Mouse (Mus musculus) liver, postnatal 0 days (tissue): ENCODE data around the gene Itgb1bp1. TPM values are rescaled to one million over a fixed set of nuclear protein-coding genes. Genes with fewer than 3 reads are reported as not detected.

ENCODE experiments used
- ATAC-seq: fragments of 200-750 bp; cut with Nextera tagmentation; 2 replicates; pipeline ENCODE4 v1.8.0; 2017; ENCODE audit warnings: mild to moderate bottlenecking, moderate library complexity
- DNase-seq: peaks from one replicate; pipeline ENCODE4 v3.0.0-alpha.2; 2016
- H3K27ac ChIP-seq: fragments of 300-500 bp; sonication (generic); 2 replicates; pipeline ENCODE4 v1.5.1; 2014; ENCODE audit warnings: antibody characterized with exemption, moderate library complexity, mild to moderate bottlenecking, low read depth
- H3K27me3 ChIP-seq: fragments of 300-500 bp; sonication (generic); 2 replicates; pipeline ENCODE4 v1.6.1; 2014; ENCODE audit warnings: low read length, control low read depth, mixed read lengths; ENCODE audit not compliant: insufficient read depth
- H3K36me3 ChIP-seq: fragments of 300-500 bp; sonication (generic); replicated peaks from 2 replicates; pipeline ENCODE4 v1.6.1; 2014; ENCODE audit warnings: mild to moderate bottlenecking, control low read depth, low read length, moderate library complexity, mixed read lengths; ENCODE audit not compliant: insufficient read depth
- H3K4me1 ChIP-seq: fragments of 300-500 bp; sonication (generic); 2 replicates; pipeline ENCODE4 v1.6.1; 2014; ENCODE audit warnings: antibody characterized with exemption, mild to moderate bottlenecking, control low read depth; ENCODE audit not compliant: insufficient read depth
- H3K4me2 ChIP-seq: fragments of 300-500 bp; sonication (generic); 2 replicates; pipeline ENCODE4 v1.6.1; 2014; ENCODE audit warnings: low read depth, mild to moderate bottlenecking, low read length, moderate library complexity, mixed read lengths
- H3K4me3 ChIP-seq: fragments of 300-500 bp; sonication (generic); 2 replicates; pipeline ENCODE4 v1.5.1; 2014; ENCODE audit warnings: low read depth, low read length
- H3K9ac ChIP-seq: fragments of 300-500 bp; sonication (generic); replicated peaks from 2 replicates; pipeline ENCODE4 v1.6.1; 2014; ENCODE audit warnings: mild to moderate bottlenecking, moderate library complexity
- H3K9me3 ChIP-seq: fragments of 300-500 bp; sonication (generic); 2 replicates; pipeline ENCODE4 v1.6.1; 2016; ENCODE audit warnings: mild to moderate bottlenecking, control low read depth, low read length, mixed read lengths
- CTCF ChIP-seq: sonication (generic); IDR thresholded peaks from 2 replicates; pipeline ENCODE4 v1.5.1; 2016; ENCODE audit warnings: antibody characterized with exemption, low read depth
- EP300 ChIP-seq: IDR thresholded peaks from 2 replicates; pipeline ENCODE4 v1.6.1; 2016; ENCODE audit warnings: antibody characterized with exemption, low read depth, mild to moderate bottlenecking
- WGBS: fragments of 180-500 bp; shearing (Covaris S2); extraction: QIAGEN DNeasy Blood & Tissue Kit; methylation state at CpG from one replicate; pipeline ENCODE4 v1.1.7; 2014; ENCODE audit not compliant: insufficient replicate concordance; 5-methylcytosine and 5-hydroxymethylcytosine counted together
- polyA plus RNA-seq: library from polyadenylated mRNA; unstranded; fragments of >200 nt; fragmentation: Nextera tagmentation; extraction: Ambion mirVana; gene quantifications from 2 replicates; pipeline ENCODE4 v1.2.1, GENCODE M21; 2015

Itgb1bp1 gene
- polyA plus RNA-seq, 1 experiment from 2014 or later: 19.5 TPM

DNA sequence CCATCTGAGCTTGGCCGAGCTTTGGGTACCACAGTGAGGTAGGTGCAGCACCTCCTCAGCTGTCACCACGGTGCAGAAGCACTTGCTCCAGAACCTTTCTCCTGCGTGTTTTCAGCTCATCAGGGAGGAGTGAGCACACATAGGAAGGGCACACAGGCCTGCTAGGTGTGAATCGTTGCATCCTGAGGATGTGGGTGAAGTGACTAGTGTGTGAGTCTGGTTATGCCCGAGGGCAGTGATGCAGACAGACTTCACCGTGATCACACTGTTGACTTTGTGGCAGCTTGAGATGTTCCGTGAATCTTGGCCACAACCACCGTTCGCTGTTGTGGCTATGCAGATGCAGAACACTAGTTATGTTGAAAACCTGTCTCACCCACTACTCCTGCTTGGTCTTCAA lies 59.8 kb downstream of the Itgb1bp1 start:
- Histone ChIP-seq H3K4me1 (peaks cover 12% of the 10 kb centered on the region), H3K4me3 (no peak overlapping the region), H3K36me3 (0 out of 2 replicates have a peak, but pooled peaks cover 3% of the 10 kb centered on the region), H3K4me2 (no peak overlapping the region), H3K9ac (no peak overlapping the region), H3K27ac (no peak overlapping the region), H3K9me3 (no peaks in the 10 kb centered on the region), H3K27me3 (no peaks in the 10 kb centered on the region)
- TF ChIP-seq CTCF (no peak), EP300 (no peak)
- 76% methylated on average over 9 of the region's 9 CpGs for WGBS
- no peak for DNase-seq
- no peak for ATAC-seq

DNA sequence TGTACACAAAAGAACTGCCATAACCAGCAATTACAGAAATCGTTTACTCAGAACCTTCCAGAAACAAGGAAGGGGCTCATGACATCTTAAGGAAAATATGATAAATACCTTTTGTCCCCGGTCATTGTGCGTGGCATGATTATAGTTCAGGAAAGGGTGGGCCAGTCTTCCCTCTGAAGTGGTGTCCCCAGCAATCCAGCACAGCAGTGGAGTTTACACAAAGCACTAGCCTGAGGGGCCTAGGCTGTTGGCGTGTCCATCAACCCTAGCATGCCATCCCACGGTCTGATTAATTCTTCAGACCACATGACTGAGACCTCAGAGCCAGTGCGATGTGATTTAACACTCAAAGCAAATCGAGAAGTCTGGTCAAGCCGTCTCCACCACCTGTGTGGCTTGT lies 60.7 kb downstream of the Itgb1bp1 start:
- ATAC-seq (no peak), DNase-seq (no peak)
- H3K4me3 ChIP-seq: no peak overlapping the region
- no peaks in the 10 kb centered on the region for H3K27me3 ChIP-seq
- H3K27ac ChIP-seq: no peak overlapping the region
- peaks cover 12% of the 10 kb centered on the region for H3K4me1 ChIP-seq
- TF ChIP-seq EP300 (no peak), CTCF (no peak)
- no peak overlapping the region for H3K9ac ChIP-seq
- 80% methylated on average over 8 of the region's 8 CpGs for WGBS
- H3K9me3 ChIP-seq: no peaks in the 10 kb centered on the region
- no peak overlapping the region for H3K4me2 ChIP-seq
- no peaks in the 10 kb centered on the region for H3K36me3 ChIP-seq

DNA sequence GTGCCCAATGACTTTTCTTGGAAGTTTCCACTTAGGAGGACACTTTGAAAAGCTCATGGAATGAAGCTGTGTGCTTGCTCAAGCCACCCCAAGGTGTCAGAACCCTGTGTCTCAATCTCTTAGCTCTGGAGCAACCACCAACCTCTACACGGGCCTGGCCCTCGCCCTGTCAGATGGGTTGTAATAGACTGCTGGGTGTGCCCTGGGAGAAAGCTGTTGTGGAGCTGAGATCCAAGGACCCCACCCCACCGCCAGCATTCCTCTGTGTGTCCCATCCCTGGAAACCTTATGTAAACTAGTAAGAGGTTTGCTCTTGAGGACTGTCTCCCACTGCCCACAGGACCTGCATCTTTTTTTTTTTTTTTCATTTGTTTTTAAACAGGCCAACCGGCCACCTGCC lies 62.2 kb downstream of the Itgb1bp1 start:
- no peaks in the 10 kb centered on the region for H3K27me3 ChIP-seq
- no peak overlapping the region for H3K27ac ChIP-seq
- peaks cover 12% of the 10 kb centered on the region for H3K4me1 ChIP-seq
- no peak overlapping the region for H3K4me2 ChIP-seq
- TF ChIP-seq EP300 (no peak), CTCF (no peak)
- no peaks in the 10 kb centered on the region for H3K36me3 ChIP-seq
- H3K9ac ChIP-seq: no peak overlapping the region
- no peaks in the 10 kb centered on the region for H3K9me3 ChIP-seq
- no peak overlapping the region for H3K4me3 ChIP-seq
- DNase-seq (no peak), ATAC-seq (no peak)
- 79% methylated on average over 4 of the region's 4 CpGs for WGBS

DNA sequence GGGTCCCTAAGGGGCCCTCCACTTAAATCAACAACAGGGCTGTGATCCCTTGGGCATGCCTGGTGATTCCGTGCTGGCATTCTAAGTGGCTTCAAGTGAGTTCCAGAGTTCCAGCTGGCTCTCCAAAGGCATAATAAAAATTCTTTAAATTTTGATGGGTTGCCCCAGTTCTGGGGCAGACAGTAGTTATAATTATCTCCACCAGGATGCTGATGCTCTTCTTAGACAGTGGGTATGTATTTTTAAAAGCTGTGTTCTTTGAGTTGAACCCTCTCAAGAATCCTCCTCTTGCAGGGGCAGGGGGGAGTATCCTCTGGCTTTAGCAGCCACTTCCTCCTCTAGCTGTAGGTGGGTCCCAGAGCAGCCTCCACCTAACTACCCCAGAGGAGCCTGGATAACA lies 65.5 kb downstream of the Itgb1bp1 start:
- ATAC-seq: no peak

DNA sequence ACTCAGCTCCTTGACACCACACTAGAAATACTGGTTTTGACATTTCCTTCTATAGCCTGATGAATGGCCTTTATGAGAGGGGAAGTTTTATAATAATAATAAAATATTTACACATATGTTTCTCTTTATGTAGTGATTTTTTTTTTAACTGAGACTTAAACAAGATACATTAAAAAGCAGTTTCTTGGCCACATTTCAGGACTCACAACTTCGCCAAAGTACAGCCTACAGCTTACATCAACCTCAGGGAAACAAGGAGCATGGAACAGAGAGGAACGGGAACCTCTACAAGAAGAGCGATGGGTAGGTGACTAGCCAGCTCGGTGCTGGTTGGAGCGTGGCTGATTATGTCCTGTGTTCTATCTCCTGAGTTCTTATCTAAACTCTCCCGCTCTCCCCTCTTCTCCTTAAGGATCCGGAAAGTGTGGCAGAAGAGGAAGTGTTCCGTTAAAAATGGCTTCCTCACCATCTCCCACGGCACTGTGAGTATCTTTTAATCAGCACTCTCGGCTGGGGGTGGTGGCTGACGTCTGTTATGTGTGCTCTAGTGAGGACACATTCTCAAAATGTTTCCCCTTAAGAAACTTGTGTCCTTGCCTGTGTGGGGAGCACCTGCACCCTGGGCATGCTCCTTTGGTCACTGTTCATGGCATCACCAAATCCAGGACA lies 68.2 kb downstream of the Itgb1bp1 start:
- Histone ChIP-seq H3K4me1 (no peaks in the 10 kb centered on the region), H3K4me3 (no peak overlapping the region), H3K27ac (no peak overlapping the region), H3K9ac (no peak overlapping the region), H3K27me3 (no peaks in the 10 kb centered on the region), H3K9me3 (no peaks in the 10 kb centered on the region), H3K4me2 (no peak overlapping the region), H3K36me3 (no peaks in the 10 kb centered on the region)
- ATAC-seq: no peak
- DNase-seq: no peak
- TF ChIP-seq EP300 (no peak), CTCF (no peak)
- WGBS: 42% methylated on average over 11 of the region's 11 CpGs

More for the DNA sequence above, 65.5 kb downstream of the Itgb1bp1 start:
- no peak overlapping the region for H3K9ac ChIP-seq
- H3K4me2 ChIP-seq: no peak overlapping the region
- H3K27ac ChIP-seq: no peak overlapping the region
- H3K27me3 ChIP-seq: no peaks in the 10 kb centered on the region
- no peaks in the 10 kb centered on the region for H3K4me1 ChIP-seq
- no peaks in the 10 kb centered on the region for H3K9me3 ChIP-seq
- H3K4me3 ChIP-seq: no peak overlapping the region
- no peak for TF ChIP-seq EP300
- no peak for TF ChIP-seq CTCF
- WGBS: 80% methylated on average over 1 of the region's 1 CpGs
- no peak for DNase-seq
- no peaks in the 10 kb centered on the region for H3K36me3 ChIP-seq

DNA sequence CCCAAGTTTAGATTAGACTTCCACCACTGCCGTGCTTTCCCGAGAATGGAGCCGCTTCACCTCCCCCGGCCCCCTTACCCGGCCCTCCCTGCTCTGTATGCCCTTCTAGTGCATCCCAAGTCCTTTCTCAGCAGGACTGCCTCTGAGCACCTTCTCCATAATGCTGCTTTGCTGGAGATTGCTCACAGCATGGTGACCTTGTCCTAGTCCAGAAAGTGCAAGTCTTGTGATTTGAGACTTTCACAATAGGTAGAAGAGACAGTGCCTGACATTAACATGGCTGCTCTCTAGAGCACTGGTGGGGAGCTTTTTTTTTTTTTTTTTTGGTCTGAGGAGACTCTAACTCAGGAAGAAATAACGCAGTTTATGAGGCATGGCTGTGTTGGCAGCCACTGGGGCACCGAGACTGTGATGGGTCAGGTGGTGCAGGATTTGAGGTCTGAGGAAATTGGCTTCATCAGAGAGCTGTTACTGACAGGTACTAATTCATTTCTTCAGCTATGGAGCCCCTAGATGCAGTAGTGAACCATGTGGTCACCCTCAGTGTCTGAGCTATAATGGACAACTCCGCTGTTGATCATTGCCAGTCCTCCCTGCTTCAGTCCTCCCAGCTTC lies 71.4 kb downstream of the Itgb1bp1 start:
- H3K4me3 ChIP-seq: no peak overlapping the region
- 85% methylated on average over 8 of the region's 8 CpGs for WGBS
- peaks cover 1% of the 10 kb centered on the region; the same call in 1 of the 2 replicates for H3K4me1 ChIP-seq
- no peaks in the 10 kb centered on the region for H3K9me3 ChIP-seq
- no peak for TF ChIP-seq EP300
- no peak for TF ChIP-seq CTCF
- H3K4me2 ChIP-seq: no peak overlapping the region
- no peaks in the 10 kb centered on the region for H3K27me3 ChIP-seq
- DNase-seq (no peak), ATAC-seq (no peak)
- H3K27ac ChIP-seq: no peak overlapping the region
- H3K9ac ChIP-seq: no peak overlapping the region
- peaks cover 3% of the 10 kb centered on the region for H3K36me3 ChIP-seq
